Mouse (Mus musculus) spleen, postnatal 4 days (tissue): Measurements from ENCODE around the gene Arhgap35.
"Not testable (repeated sequence)": the region's sequence is repeated elsewhere in the genome, so short reads cannot be mapped to it uniquely, and the experiment has no call there.

Experiments used
- DNase-seq, 2 experiments: peaks; one replicate each; pipeline ENCODE4 v3.0.0; 2022; ENCODE audit warnings: low spot score in 2 of 2

The Arhgap35 gene

GRCm38 (mm10) chr7:16606808-16607207 is 8.0 kb downstream of the Arhgap35 start:
- DNase-seq, result not testable (repeated sequence)

- DNase-seq, result no peak
These were observed 10.7 kb downstream of the Arhgap35 start for GRCm38 (mm10) chr7:16604141-16604540.

GRCm38 (mm10) chr7:16601683-16602102 is 13.1 kb downstream of the Arhgap35 start:
- no peak for DNase-seq

- DNase-seq, result no peak
These were observed 15.8 kb downstream of the Arhgap35 start for GRCm38 (mm10) chr7:16599006-16599405.

GRCm38 (mm10) chr7:16591292-16591691 is 23.5 kb downstream of the Arhgap35 start:
- no peak for DNase-seq

- DNase-seq, result no peak
These were observed 27.1 kb downstream of the Arhgap35 start for GRCm38 (mm10) chr7:16587649-16588048.

- no peak for DNase-seq
These were observed 30.4 kb downstream of the Arhgap35 start for GRCm38 (mm10) chr7:16584384-16584783.

- no peak for DNase-seq
These were observed 31.0 kb downstream of the Arhgap35 start for GRCm38 (mm10) chr7:16583775-16584174.

GRCm38 (mm10) chr7:16582299-16582698 is 32.5 kb downstream of the Arhgap35 start:
- DNase-seq, result no peak

- no peak for DNase-seq
These were observed 33.3 kb downstream of the Arhgap35 start for GRCm38 (mm10) chr7:16581276-16582100.

GRCm38 (mm10) chr7:16576719-16577118 is 38.1 kb downstream of the Arhgap35 start:
- DNase-seq, result no peak

- no peak for DNase-seq
These were observed 43.6 kb downstream of the Arhgap35 start for GRCm38 (mm10) chr7:16571191-16571590.

- DNase-seq, result no peak
These were observed 44.1 kb downstream of the Arhgap35 start for GRCm38 (mm10) chr7:16570737-16571136.

GRCm38 (mm10) chr7:16564491-16564890 is 50.3 kb downstream of the Arhgap35 start:
- no peak for DNase-seq

GRCm38 (mm10) chr7:16557783-16558538 is 56.8 kb downstream of the Arhgap35 start:
- no peak for DNase-seq

- DNase-seq, result no peak
These were observed 57.5 kb downstream of the Arhgap35 start for GRCm38 (mm10) chr7:16557251-16557650.

GRCm38 (mm10) chr7:16554215-16554614 is 60.6 kb downstream of the Arhgap35 start:
- no peak for DNase-seq

GRCm38 (mm10) chr7:16551581-16551980 is 63.2 kb downstream of the Arhgap35 start:
- no peak for DNase-seq

GRCm38 (mm10) chr7:16549299-16549698 is 65.5 kb downstream of the Arhgap35 start:
- no peak for DNase-seq

GRCm38 (mm10) chr7:16544770-16545169 is 70.0 kb downstream of the Arhgap35 start:
- DNase-seq, result no peak

- DNase-seq, result no peak
These were observed 77.4 kb downstream of the Arhgap35 start for GRCm38 (mm10) chr7:16537220-16537903.

GRCm38 (mm10) chr7:16525995-16526394 is 88.8 kb downstream of the Arhgap35 start:
- no peak for DNase-seq
